Mouse (Mus musculus) v-Abl transformed pro-B cells (cell line): ENCODE data around the gene 4921524J17Rik.

ENCODE experiments used
- in situ Hi-C, 2 experiments: fragments of 400-800 bp; cut with MboI; formaldehyde crosslinking; loops; one replicate each; pipeline ENCODE4 v1.15.1; 2025; ENCODE audit not compliant: unreplicated experiment in 2 of 2

The 4921524J17Rik gene

GRCm38 (mm10) chr8:85445936-85446685 lies 13.5 kb upstream of the 4921524J17Rik start:
- in situ Hi-C loops, result loop anchor here in 1 of 2 experiments (25.0 kb wide), 1 partner anchor 1466 kb away; no protein-coding TSS in a partner anchor

GRCm38 (mm10) chr8:85444092-85444491 lies 11.5 kb upstream of the 4921524J17Rik start:
- in situ Hi-C loops, result loop anchor here in 1 of 2 experiments (25.0 kb wide), 1 partner anchor 1468 kb away; no protein-coding TSS in a partner anchor

GRCm38 (mm10) chr8:85441564-85441963 lies 8.9 kb upstream of the 4921524J17Rik start:
- in situ Hi-C loops, result loop anchor here in 1 of 2 experiments (25.0 kb wide), 1 partner anchor 1471 kb away; no protein-coding TSS in a partner anchor

- in situ Hi-C loops, result loop anchor here in 1 of 2 experiments (25.0 kb wide), 1 partner anchor 1477 kb away; no protein-coding TSS in a partner anchor
Observed at GRCm38 (mm10) chr8:85435736-85436135, 3.1 kb upstream of the 4921524J17Rik start.

GRCm38 (mm10) chr8:85434817-85435216 lies 2.2 kb upstream of the 4921524J17Rik start:
- in situ Hi-C loops, result loop anchor here in 1 of 2 experiments (25.0 kb wide), 1 partner anchor 1477 kb away; no protein-coding TSS in a partner anchor

- in situ Hi-C loops, result loop anchor here in 1 of 2 experiments (25.0 kb wide), 1 partner anchor 1479 kb away; no protein-coding TSS in a partner anchor
Observed at GRCm38 (mm10) chr8:85433017-85433393, 372 bp upstream of the 4921524J17Rik start.

- in situ Hi-C loops, result loop anchor here in 1 of 2 experiments (25.0 kb wide), 1 partner anchor 1481 kb away; no protein-coding TSS in a partner anchor
Observed at GRCm38 (mm10) chr8:85431281-85432167, 1.1 kb downstream of the 4921524J17Rik start.

GRCm38 (mm10) chr8:85430801-85431200 lies 1.8 kb downstream of the 4921524J17Rik start:
- in situ Hi-C loops, result loop anchor here in 1 of 2 experiments (25.0 kb wide), 1 partner anchor 1482 kb away; no protein-coding TSS in a partner anchor

GRCm38 (mm10) chr8:85429219-85429618 lies 3.4 kb downstream of the 4921524J17Rik start:
- in situ Hi-C loops, result loop anchor here (10.0 to 25.0 kb wide), 2 partner anchors 354 to 1483 kb away; partner anchors contain the start of gene Dhps (in 1 of the 2)

GRCm38 (mm10) chr8:85427026-85427425 lies 5.6 kb downstream of the 4921524J17Rik start:
- in situ Hi-C loops, result loop anchor here (10.0 to 25.0 kb wide), 2 partner anchors 352 to 1485 kb away; partner anchors contain the start of gene Dhps (in 1 of the 2)

GRCm38 (mm10) chr8:85421329-85421728 lies 11.3 kb downstream of the 4921524J17Rik start:
- in situ Hi-C loops, result loop anchor here (10.0 to 25.0 kb wide), 3 partner anchors 334 to 434 kb away; partner anchors contain the start of genes Dhps (in 1 of the 2), Hook2 (in 1 of the 2), Junb (in 1 of the 2) and Man2b1 (in 1 of the 2)

- in situ Hi-C loops, result loop anchor here (10.0 to 25.0 kb wide), 3 partner anchors 321 to 434 kb away; partner anchors contain the start of genes Junb (in 2 of the 2), Hook2 (in 1 of the 2), Man2b1 (in 1 of the 2) and Wdr83 (in 1 of the 2)
Observed at GRCm38 (mm10) chr8:85408526-85408925, 24.1 kb downstream of the 4921524J17Rik start.

GRCm38 (mm10) chr8:85408053-85408505 lies 24.6 kb downstream of the 4921524J17Rik start:
- in situ Hi-C loops, result loop anchor here (10.0 to 25.0 kb wide), 3 partner anchors 321 to 433 kb away; partner anchors contain the start of genes Junb (in 2 of the 2), Hook2 (in 1 of the 2), Man2b1 (in 1 of the 2) and Wdr83 (in 1 of the 2)

GRCm38 (mm10) chr8:85405961-85406360 lies 26.7 kb downstream of the 4921524J17Rik start:
- in situ Hi-C loops, result loop anchor here (10.0 to 25.0 kb wide), 3 partner anchors 319 to 431 kb away; partner anchors contain the start of genes Junb (in 2 of the 2), Hook2 (in 1 of the 2), Man2b1 (in 1 of the 2) and Wdr83 (in 1 of the 2)

- in situ Hi-C loops, result loop anchor here (10.0 to 25.0 kb wide), 3 partner anchors 318 to 431 kb away; partner anchors contain the start of genes Junb (in 2 of the 2), Hook2 (in 1 of the 2), Man2b1 (in 1 of the 2) and Wdr83 (in 1 of the 2)
Observed at GRCm38 (mm10) chr8:85405418-85405817, 27.2 kb downstream of the 4921524J17Rik start.

- in situ Hi-C loops, result no loop called here
Observed at GRCm38 (mm10) chr8:85398548-85398947, 34.1 kb downstream of the 4921524J17Rik start.

GRCm38 (mm10) chr8:85397508-85397907 lies 35.1 kb downstream of the 4921524J17Rik start:
- in situ Hi-C loops, result no loop called here

GRCm38 (mm10) chr8:85396432-85397079 lies 36.1 kb downstream of the 4921524J17Rik start:
- in situ Hi-C loops, result no loop called here
